Mouse (Mus musculus) C2C12 (cell line): Measurements from ENCODE around the gene Aif1l. TPM values are rescaled to one million over a fixed set of nuclear protein-coding genes. Genes with fewer than 3 reads are reported as not detected.
"Not testable (repeated sequence)": the region's sequence is repeated elsewhere in the genome, so short reads cannot be mapped to it uniquely, and the experiment has no call there.

Experiments
- H3K27me3 ChIP-seq: one replicate; pipeline ENCODE4 v1.6.1; 2011; ENCODE audit not compliant: control insufficient read depth, insufficient read depth, insufficient read length
- H3K36me3 ChIP-seq: one replicate; pipeline ENCODE4 v1.6.1; 2011; ENCODE audit not compliant: control insufficient read depth, insufficient read depth
- H3K4me3 ChIP-seq: one replicate; pipeline ENCODE4 v1.5.1; 2011; ENCODE audit warnings: mild to moderate bottlenecking, control low read depth; ENCODE audit not compliant: poor library complexity, insufficient read depth, severe bottlenecking
- H3K79me2 ChIP-seq: one replicate; pipeline ENCODE4 v1.6.1; 2011; ENCODE audit not compliant: control insufficient read depth, insufficient read depth
- H3K79me3 ChIP-seq: one replicate; pipeline ENCODE4 v1.6.1; 2011; ENCODE audit warnings: low read depth, control low read depth
- H3ac ChIP-seq: one replicate; pipeline ENCODE3; 2011; ENCODE audit warnings: low read depth; ENCODE audit not compliant: control insufficient read depth, insufficient read length
- CEBPB ChIP-seq: IDR thresholded peaks from one replicate; pipeline ENCODE4 v1.6.1; 2011; ENCODE audit warnings: low read depth, mild to moderate bottlenecking, control low read depth, moderate library complexity
- CTCF ChIP-seq: IDR thresholded peaks from one replicate; pipeline ENCODE4 v1.5.1; 2011; ENCODE audit not compliant: control insufficient read depth, insufficient read depth, insufficient read length
- FOSL1 ChIP-seq: IDR thresholded peaks from one replicate; pipeline ENCODE4 v1.8.0; 2011; ENCODE audit warnings: mild to moderate bottlenecking, low read length; ENCODE audit not compliant: poor library complexity, insufficient read depth, severe bottlenecking
- MAX ChIP-seq: IDR thresholded peaks from one replicate; pipeline ENCODE4 v1.6.1; 2011; ENCODE audit warnings: mild to moderate bottlenecking, control low read depth
- MYOD1 ChIP-seq: IDR thresholded peaks from one replicate; pipeline ENCODE4 v1.6.1; 2011; ENCODE audit warnings: low read depth; ENCODE audit not compliant: control insufficient read depth, insufficient read length
- MYOG ChIP-seq: IDR thresholded peaks from one replicate; pipeline ENCODE4 v1.6.1; 2011; ENCODE audit not compliant: control insufficient read depth, insufficient read length; ENCODE audit errors: extremely low read depth
- USF1 ChIP-seq: IDR thresholded peaks from one replicate; pipeline ENCODE4 v1.6.1; 2011; ENCODE audit warnings: low read depth, mild to moderate bottlenecking, control low read depth, moderate library complexity
- polyA plus RNA-seq: library from polyadenylated mRNA; unstranded; fragments of >200 nt; fragmentation: generic; extraction: Trizol; gene quantifications from one replicate; pipeline ENCODE4 v1.2.1, GENCODE M21; 2012; ENCODE audit warnings: missing spikeins

The Aif1l gene
- polyA plus RNA-seq, 1 experiment: 55.4 TPM

DNA sequence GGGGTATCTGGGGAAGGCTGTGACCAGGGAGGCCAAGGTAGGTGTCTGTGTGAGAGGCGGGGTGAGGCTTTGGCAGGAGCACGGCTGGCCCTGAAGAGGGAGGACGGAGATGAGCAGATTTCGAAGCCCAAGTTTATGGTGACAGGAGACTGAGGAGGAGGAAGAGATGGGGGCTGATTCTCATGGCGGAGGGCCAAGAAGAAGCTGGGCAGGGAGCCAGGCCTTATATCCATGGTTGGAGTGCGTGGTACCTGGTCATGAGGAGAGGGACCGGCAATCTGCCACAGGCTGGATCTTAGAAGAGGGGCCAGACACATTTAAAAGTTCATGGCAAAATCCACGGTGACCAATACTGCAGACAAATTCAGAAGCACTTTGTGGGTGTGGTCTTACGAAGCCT lies 43.5 kb upstream of the Aif1l start:
- no peaks in the 10 kb centered on the region for H3K36me3 ChIP-seq
- TF ChIP-seq CTCF (no peak), FOSL1 (no peak), CEBPB (no peak), MYOD1 (no peak), USF1 (no peak), MYOG (no peak)
- H3K4me3 ChIP-seq: no peak overlapping the region
- H3K27me3 ChIP-seq: no peaks in the 10 kb centered on the region
- H3K79me3 ChIP-seq: no peaks in the 10 kb centered on the region
- no peaks in the 10 kb centered on the region for H3K79me2 ChIP-seq
- no peak overlapping the region for H3ac ChIP-seq

DNA sequence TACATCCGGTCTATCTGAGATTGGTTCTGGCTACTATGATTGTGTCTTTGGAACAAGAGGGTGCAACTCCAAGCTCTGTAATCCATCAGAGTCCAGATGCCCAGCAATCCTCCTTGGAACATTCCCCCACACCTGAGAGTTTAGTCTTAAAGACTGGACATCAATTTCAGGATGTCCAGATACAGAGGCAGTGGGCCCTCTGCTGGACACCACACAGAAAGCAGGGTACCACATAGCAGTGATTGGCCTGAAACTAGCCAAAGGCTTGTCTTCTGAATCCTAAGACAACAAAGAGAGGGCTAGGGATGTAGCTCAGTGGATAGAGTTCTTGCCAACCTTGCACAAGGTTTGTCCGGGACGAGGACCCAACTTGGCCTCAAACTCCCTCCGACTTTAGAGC lies 37.4 kb upstream of the Aif1l start:
- Histone ChIP-seq H3K4me3 (no peak overlapping the region), H3K79me3 (no peaks in the 10 kb centered on the region), H3K27me3 (no peaks in the 10 kb centered on the region), H3K36me3 (no peaks in the 10 kb centered on the region), H3ac (no peak overlapping the region), H3K79me2 (no peaks in the 10 kb centered on the region)
- TF ChIP-seq CTCF: peak; percentile 30
- TF ChIP-seq MYOG: no peak
- TF ChIP-seq MYOD1: no peak

DNA sequence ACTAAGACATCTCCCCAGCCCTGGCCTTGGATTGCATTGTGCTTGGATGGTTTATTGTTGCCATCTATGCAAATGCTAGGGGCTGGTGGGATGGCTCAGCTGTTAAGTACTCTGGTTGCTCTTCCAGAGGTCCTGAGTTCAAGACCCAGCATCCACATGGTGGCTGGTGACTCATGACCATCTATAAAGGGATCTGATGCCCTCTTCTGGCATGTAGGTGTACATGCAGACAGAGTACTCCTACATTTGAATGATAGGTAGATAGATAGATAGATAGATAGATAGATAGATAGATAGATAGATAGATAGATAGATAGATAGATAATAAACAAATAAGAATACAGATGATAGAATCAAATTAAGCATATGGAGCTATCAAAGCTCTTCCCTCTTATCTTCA lies 35.7 kb upstream of the Aif1l start:
- H3K79me3 ChIP-seq, H3K4me3 ChIP-seq, H3K27me3 ChIP-seq, H3K36me3 ChIP-seq, H3K79me2 ChIP-seq, H3ac ChIP-seq: not testable (repeated sequence)

DNA sequence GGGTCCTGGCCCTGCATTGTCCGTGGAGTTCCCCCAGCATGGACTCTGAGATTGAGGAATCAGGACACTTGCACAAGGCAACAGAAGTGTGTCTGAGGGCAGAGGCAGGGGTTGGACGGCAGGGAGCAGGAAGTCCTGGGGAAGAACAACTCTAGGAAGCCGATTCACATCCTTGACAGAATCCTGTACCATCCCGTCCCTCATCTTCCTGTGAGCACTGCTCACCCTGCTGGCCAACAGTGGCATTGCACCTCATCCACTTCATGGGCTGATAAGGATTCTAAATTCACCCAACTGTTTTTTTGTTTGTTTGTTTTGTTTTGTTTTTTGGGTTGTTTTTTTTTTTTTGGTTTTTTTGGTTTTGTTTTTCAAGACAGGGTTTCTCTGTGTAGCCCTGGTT lies 34.8 kb upstream of the Aif1l start:
- Histone ChIP-seq H3K79me3 (no peaks in the 10 kb centered on the region), H3K27me3 (peaks cover 1% of the 10 kb centered on the region), H3K79me2 (no peaks in the 10 kb centered on the region), H3ac (no peak overlapping the region), H3K36me3 (no peaks in the 10 kb centered on the region), H3K4me3 (no peak overlapping the region)
- peak; percentile 73 for TF ChIP-seq CTCF
- TF ChIP-seq MAX: no peak
- TF ChIP-seq MYOD1: no peak

DNA sequence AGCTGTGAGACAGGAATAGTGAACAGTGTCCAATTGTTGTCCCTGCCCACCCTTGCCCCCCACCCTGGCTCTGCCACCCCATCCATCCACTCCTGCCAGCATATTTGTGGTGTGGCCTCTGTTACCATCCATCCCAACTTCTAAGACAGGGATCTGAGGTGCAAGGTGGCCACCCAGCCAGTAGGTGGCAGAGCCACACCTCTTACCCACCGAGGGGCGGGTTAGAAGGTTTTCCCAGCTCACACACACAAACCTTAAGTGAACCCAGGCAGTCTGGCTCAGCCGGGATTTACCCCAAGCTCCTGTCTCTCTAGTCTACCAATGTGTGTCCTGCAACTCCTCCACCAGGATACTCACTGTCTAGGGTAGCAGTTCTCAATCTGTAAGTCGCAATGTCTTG lies 32.3 kb upstream of the Aif1l start:
- no peaks in the 10 kb centered on the region for H3K79me2 ChIP-seq
- H3ac ChIP-seq: no peak overlapping the region
- TF ChIP-seq CTCF: peak; percentile 86
- TF ChIP-seq CEBPB: no peak
- no peaks in the 10 kb centered on the region for H3K79me3 ChIP-seq
- peaks cover 27% of the 10 kb centered on the region for H3K27me3 ChIP-seq
- no peaks in the 10 kb centered on the region for H3K36me3 ChIP-seq
- no peak overlapping the region for H3K4me3 ChIP-seq

DNA sequence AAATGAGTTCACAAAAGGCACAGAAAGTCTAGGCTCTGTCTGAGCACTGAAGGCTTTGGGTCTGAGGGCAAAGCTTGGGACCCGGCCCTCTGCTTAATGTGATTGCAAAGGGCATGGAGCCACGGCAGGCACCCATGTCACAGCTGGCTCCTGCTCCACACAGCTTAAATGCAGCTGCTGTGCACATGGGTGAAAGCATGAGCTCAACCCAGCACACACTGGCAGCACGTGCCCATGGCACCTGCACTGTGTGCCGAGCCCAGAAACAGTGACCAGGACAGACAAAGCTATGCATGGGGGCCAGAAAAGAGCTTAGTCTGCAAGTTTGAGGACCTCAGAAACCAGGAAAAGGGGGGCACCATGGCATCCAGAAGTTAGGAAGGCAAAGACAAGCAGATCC lies 26.3 kb upstream of the Aif1l start:
- H3K79me3 ChIP-seq: no peaks in the 10 kb centered on the region
- no peak overlapping the region for H3ac ChIP-seq
- no peaks in the 10 kb centered on the region for H3K36me3 ChIP-seq
- TF ChIP-seq MYOD1: no peak
- peaks cover 51% of the 10 kb centered on the region for H3K27me3 ChIP-seq
- no peak overlapping the region for H3K4me3 ChIP-seq
- no peaks in the 10 kb centered on the region for H3K79me2 ChIP-seq

DNA sequence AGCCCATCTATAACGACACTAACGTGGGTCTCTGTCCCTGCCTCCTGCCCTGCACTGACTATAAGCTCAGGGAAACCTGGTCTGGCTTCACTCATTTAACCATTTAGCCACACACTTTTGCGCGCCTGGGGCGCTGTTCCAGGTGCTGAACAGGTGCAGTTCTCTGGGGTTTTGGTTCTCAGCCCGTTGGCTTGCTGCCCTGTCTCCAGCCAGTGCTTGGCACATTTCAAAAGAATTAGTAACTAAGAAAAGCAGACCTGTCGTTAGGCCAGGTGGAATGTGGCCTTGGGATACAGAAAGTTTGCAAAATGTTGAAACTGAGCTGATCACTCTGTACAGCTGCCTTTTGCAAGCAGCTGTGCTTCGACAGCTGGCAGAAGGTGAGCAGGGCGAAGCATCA lies 25.1 kb upstream of the Aif1l start:
- TF ChIP-seq MYOG (no peak), CEBPB (no peak), USF1 (no peak), FOSL1 (no peak), CTCF (no peak)
- Histone ChIP-seq H3K79me2 (no peaks in the 10 kb centered on the region), H3K27me3 (peaks cover 51% of the 10 kb centered on the region), H3ac (no peak overlapping the region), H3K4me3 (no peak overlapping the region), H3K36me3 (no peaks in the 10 kb centered on the region), H3K79me3 (no peaks in the 10 kb centered on the region)
